8 mouse cellular contexts compared by ENCODE assay signal in the genomic region with DNA sequence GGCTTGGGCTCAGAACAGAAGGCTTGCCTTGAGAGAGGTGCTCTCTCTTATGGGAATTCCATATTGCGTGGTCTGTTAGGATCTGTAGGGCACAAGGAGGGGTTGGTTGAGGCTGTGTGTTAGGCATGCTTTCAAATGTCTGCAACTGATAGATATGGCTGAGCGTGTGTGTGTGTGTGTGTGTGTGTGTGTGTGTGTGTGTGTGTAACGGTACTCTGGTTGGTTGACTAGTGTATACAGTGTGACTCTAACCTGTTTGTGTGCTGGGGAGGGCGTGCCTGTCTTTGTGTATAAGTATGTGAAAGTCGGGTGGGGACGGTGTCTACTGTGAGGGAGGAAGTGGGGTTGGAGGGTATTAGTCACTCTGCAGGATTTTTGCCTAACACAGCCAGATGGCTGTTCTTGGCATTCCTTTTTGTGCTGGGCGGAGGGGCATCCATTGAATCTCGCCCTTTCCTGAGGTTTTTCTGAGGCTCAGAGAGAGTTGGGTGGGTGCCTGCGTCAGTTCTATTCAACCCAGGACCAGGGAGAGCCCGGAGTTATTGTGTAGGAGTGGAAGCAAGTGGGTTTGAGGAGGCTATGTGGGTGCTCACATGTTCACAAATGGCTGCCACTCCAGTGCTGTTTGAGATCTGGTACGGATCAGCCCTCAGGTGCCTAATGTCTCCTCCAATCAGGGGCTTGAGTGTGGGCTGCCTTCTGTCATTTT. TPM values are rescaled to one million over a fixed set of nuclear protein-coding genes. Genes with fewer than 3 reads are reported as not detected.
DNase-seq lines count a peak whose midpoint lies in the region; ATAC-seq and TF ChIP-seq lines count a peak whose summit lies in the region.

No protein-coding gene starts in this region.

- ATAC-seq in intestine, postnatal 0 days, result peak; percentile 49
- ATAC-seq in stomach, embryonic 16.5 days (ENCODE audit: insufficient read depth, low FRiP score), result peak; percentile 85

- intact Hi-C loops in left cerebral cortex, postnatal 4 days (cut with DNase I), result no loop called here

- DNase-seq in adrenal gland, adult 2 months, result peak; percentile 75
- DNase-seq in adrenal gland, adult 8-10 months, result no peak
- peak; percentile 75 to 76 for DNase-seq in cerebellum, postnatal 10 days
- DNase-seq in heart, adult 11 months, result peak; percentile 98
- peak; percentile 48 for DNase-seq in left cerebral cortex, postnatal 4 days
- no peak for DNase-seq in midbrain, embryonic 10.5 days (ENCODE audit: low spot score)

- H3K36me3 ChIP-seq in intestine, postnatal 0 days (ENCODE audit: control insufficient read depth, insufficient read depth), result peaks cover 12% of the 10 kb centered on the region
- H3K36me3 ChIP-seq in midbrain, embryonic 10.5 days, result peaks cover 8% of the 10 kb centered on the region; the same call in 1 of the 2 replicates
- H3K36me3 ChIP-seq in stomach, embryonic 16.5 days (ENCODE audit: control insufficient read depth, insufficient read depth, low read length), result 0 out of 2 replicates have a peak, but pooled peaks cover 5% of the 10 kb centered on the region

- peaks cover 5% of the 10 kb centered on the region for H3K27me3 ChIP-seq in intestine, postnatal 0 days (replicated peaks; ENCODE audit: control insufficient read depth, insufficient read depth, low read length)
- H3K27me3 ChIP-seq in midbrain, embryonic 10.5 days (ENCODE audit: low read depth, poor library complexity, severe bottlenecking), result peaks cover 61% of the 10 kb centered on the region
- peaks cover 6% of the 10 kb centered on the region for H3K27me3 ChIP-seq in stomach, embryonic 16.5 days (ENCODE audit: control insufficient read depth, insufficient read depth, low read length)

- H3K9me3 ChIP-seq in intestine, postnatal 0 days (ENCODE audit: control insufficient read depth), result no peaks in the 10 kb centered on the region
- H3K9me3 ChIP-seq in midbrain, embryonic 10.5 days (replicated peaks), result no peaks in the 10 kb centered on the region
- no peaks in the 10 kb centered on the region for H3K9me3 ChIP-seq in stomach, embryonic 16.5 days (replicated peaks; ENCODE audit: control insufficient read depth, low read length)

- peak overlapping the region; percentile 37 for H3K4me3 ChIP-seq in intestine, postnatal 0 days (ENCODE audit: low read depth, low read length)
- H3K4me3 ChIP-seq in midbrain, embryonic 10.5 days, result peak overlapping the region; percentile 66
- peak overlapping the region; percentile 62 for H3K4me3 ChIP-seq in stomach, embryonic 16.5 days (replicated peaks; ENCODE audit: low read length)

- TF ChIP-seq CTCF in intestine, postnatal 0 days (IDR thresholded peaks at IDR 0.05; ENCODE audit: low read depth), result no peak

- 16% methylated on average over 11 of the region's 11 CpGs for WGBS in intestine, postnatal 0 days
- WGBS in midbrain, embryonic 10.5 days, result 69% methylated on average over 11 of the region's 11 CpGs
- 10% methylated on average over 11 of the region's 11 CpGs for WGBS in stomach, embryonic 16.5 days

- H3K9ac ChIP-seq in intestine, postnatal 0 days (ENCODE audit: low read depth, low read length), result peak overlapping the region; percentile 51; the same call in 1 of the 2 replicates
- peak overlapping the region; percentile 77 for H3K9ac ChIP-seq in stomach, embryonic 16.5 days (ENCODE audit: low read length)

- H3K27ac ChIP-seq in intestine, postnatal 0 days (ENCODE audit: low read depth, low read length), result peak overlapping the region; percentile 88
- peak overlapping the region; percentile 84 for H3K27ac ChIP-seq in midbrain, embryonic 10.5 days (replicated peaks)
- H3K27ac ChIP-seq in stomach, embryonic 16.5 days (ENCODE audit: low read length), result peak overlapping the region; percentile 97

- 0 out of 2 replicates have a peak, but pooled peaks cover 3% of the 10 kb centered on the region for H3K4me1 ChIP-seq in intestine, postnatal 0 days (replicated peaks; ENCODE audit: control insufficient read depth, insufficient read depth, low read length)
- peaks cover 36% of the 10 kb centered on the region for H3K4me1 ChIP-seq in midbrain, embryonic 10.5 days
- peaks cover 21% of the 10 kb centered on the region; the same call in 1 of the 2 replicates for H3K4me1 ChIP-seq in stomach, embryonic 16.5 days (ENCODE audit: control insufficient read depth, insufficient read depth, low read length)

- peak overlapping the region; percentile 78 for H3K4me2 ChIP-seq in intestine, postnatal 0 days (replicated peaks; ENCODE audit: low read depth)
- peak overlapping the region; percentile 71 for H3K4me2 ChIP-seq in stomach, embryonic 16.5 days (ENCODE audit: low read depth, low read length)

RNA-seq across cellular contexts. Expression of a gene that starts 0.8 kb away (rescaled TPM):
- total RNA-seq in adrenal gland, adult 2 months (2021), result 10 to 100 TPM; 51.2 to 89.3 TPM
- 45.9 and 65.5 TPM in 2 replicates for polyA plus RNA-seq in adrenal gland, adult 2 months (2012; rRNA removed)
- total RNA-seq in adrenal gland, adult 8-10 months (2022), result 10 to 100 TPM; 53.1 to 96.1 (median 73.9) TPM
- 15.1 and 17.5 TPM in 2 replicates for polyA plus RNA-seq in intestine, postnatal 0 days (2015; fragmentation: Nextera tagmentation; extraction: Ambion mirVana)
- 100 to 1,000 TPM; 108 to 128 TPM for total RNA-seq in left cerebral cortex, postnatal 4 days (2021)
- polyA plus RNA-seq in midbrain, embryonic 10.5 days (2016; fragmentation: Nextera tagmentation; extraction: Ambion mirVana), result 8.3 and 15.3 TPM in 2 replicates
- polyA plus RNA-seq in stomach, embryonic 16.5 days (2015; fragmentation: Nextera tagmentation; extraction: Ambion mirVana), result 28.3 and 29.8 TPM in 2 replicates

RNA-seq across cellular contexts. Expression of a gene that starts 2.6 kb away (rescaled TPM):
- under 1 TPM in 1 of 2 experiments, not detected in 1; 0.09 TPM for total RNA-seq in adrenal gland, adult 2 months (2021)
- polyA plus RNA-seq in adrenal gland, adult 2 months (2012; rRNA removed), result 0.62 and 0.65 TPM in 2 replicates
- total RNA-seq in adrenal gland, adult 8-10 months (2022), result under 1 TPM; 0.12 to 1.00 (median 0.56) TPM
- polyA plus RNA-seq in intestine, postnatal 0 days (2015; fragmentation: Nextera tagmentation; extraction: Ambion mirVana), result 0.22 and 0.37 TPM in 2 replicates
- total RNA-seq in left cerebral cortex, postnatal 4 days (2021), result 1 to 10 TPM; 8.0 to 8.2 TPM
- polyA plus RNA-seq in midbrain, embryonic 10.5 days (2016; fragmentation: Nextera tagmentation; extraction: Ambion mirVana), result 0.19 and 0.34 TPM in 2 replicates
- 0.21 and 0.48 TPM in 2 replicates for polyA plus RNA-seq in stomach, embryonic 16.5 days (2015; fragmentation: Nextera tagmentation; extraction: Ambion mirVana)

RNA-seq across cellular contexts. Expression of a gene that starts 27.0 kb away (rescaled TPM):
- total RNA-seq in adrenal gland, adult 2 months (2021), result 1 to 10 TPM; 2.2 to 6.0 TPM
- polyA plus RNA-seq in adrenal gland, adult 2 months (2012; rRNA removed), result 9.8 and 11.1 TPM in 2 replicates
- total RNA-seq in adrenal gland, adult 8-10 months (2022), result 10 to 100 TPM in 2 of 4 experiments, 1 to 10 TPM in 2; 6.2 to 13.8 (median 9.5) TPM
- polyA plus RNA-seq in intestine, postnatal 0 days (2015; fragmentation: Nextera tagmentation; extraction: Ambion mirVana), result 1.2 and 2.1 TPM in 2 replicates
- 1 to 10 TPM in 1 of 2 experiments, under 1 TPM in 1; 0.70 to 1.8 TPM for total RNA-seq in left cerebral cortex, postnatal 4 days (2021)
- polyA plus RNA-seq in midbrain, embryonic 10.5 days (2016; fragmentation: Nextera tagmentation; extraction: Ambion mirVana), result 0.38 and 0.39 TPM in 2 replicates
- 22.9 and 41.4 TPM in 2 replicates for polyA plus RNA-seq in stomach, embryonic 16.5 days (2015; fragmentation: Nextera tagmentation; extraction: Ambion mirVana)

RNA-seq across cellular contexts. Expression of a gene that starts 33.9 kb away (rescaled TPM):
- 100 to 1,000 TPM in 1 of 2 experiments, 10 to 100 TPM in 1; 52.8 to 111 TPM for total RNA-seq in adrenal gland, adult 2 months (2021)
- polyA plus RNA-seq in adrenal gland, adult 2 months (2012; rRNA removed), result 313 and 342 TPM in 2 replicates
- total RNA-seq in adrenal gland, adult 8-10 months (2022), result 100 to 1,000 TPM; 100 to 121 (median 110) TPM
- 26.0 and 26.2 TPM in 2 replicates for polyA plus RNA-seq in intestine, postnatal 0 days (2015; fragmentation: Nextera tagmentation; extraction: Ambion mirVana)
- 10 to 100 TPM; 30.2 to 35.1 TPM for total RNA-seq in left cerebral cortex, postnatal 4 days (2021)
- 55.1 and 58.4 TPM in 2 replicates for polyA plus RNA-seq in midbrain, embryonic 10.5 days (2016; fragmentation: Nextera tagmentation; extraction: Ambion mirVana)
- polyA plus RNA-seq in stomach, embryonic 16.5 days (2015; fragmentation: Nextera tagmentation; extraction: Ambion mirVana), result 27.7 and 36.0 TPM in 2 replicates

RNA-seq across cellular contexts. Expression of a gene that starts 41.8 kb away (rescaled TPM):
- 10 to 100 TPM; 45.2 to 55.1 TPM for total RNA-seq in adrenal gland, adult 2 months (2021)
- 196 and 208 TPM in 2 replicates for polyA plus RNA-seq in adrenal gland, adult 2 months (2012; rRNA removed)
- 10 to 100 TPM; 44.2 to 57.9 (median 48.4) TPM for total RNA-seq in adrenal gland, adult 8-10 months (2022)
- 80.1 and 83.0 TPM in 2 replicates for polyA plus RNA-seq in intestine, postnatal 0 days (2015; fragmentation: Nextera tagmentation; extraction: Ambion mirVana)
- 10 to 100 TPM; 41.3 to 41.6 TPM for total RNA-seq in left cerebral cortex, postnatal 4 days (2021)
- polyA plus RNA-seq in midbrain, embryonic 10.5 days (2016; fragmentation: Nextera tagmentation; extraction: Ambion mirVana), result 71.6 and 72.9 TPM in 2 replicates
- polyA plus RNA-seq in stomach, embryonic 16.5 days (2015; fragmentation: Nextera tagmentation; extraction: Ambion mirVana), result 62.2 and 64.9 TPM in 2 replicates

Comparison
In these comparisons a context has a peak if more than half of its experiments do, and no peak if none do; other contexts are left out.
1. DNase-seq: peak in adrenal gland, adult 2 months (single experiment), cerebellum, postnatal 10 days (2 of 2), heart, adult 11 months (single experiment) and left cerebral cortex, postnatal 4 days (single experiment); none in adrenal gland, adult 8-10 months (single experiment) and midbrain, embryonic 10.5 days (single experiment).
2. Peak in every context shown above with its lines, with median percentiles within 50 percentile points of each other: H3K27ac ChIP-seq and H3K4me3 ChIP-seq.